ENCODE assay signal across 8 mouse cellular contexts in genomic region chr14:40979002-40979401, GRCm38 (mm10). TPM values are rescaled to one million over a fixed set of nuclear protein-coding genes. Genes with fewer than 3 reads are reported as not detected.
DNase-seq lines count a peak whose midpoint lies in the region; ATAC-seq and TF ChIP-seq lines count a peak whose summit lies in the region.

No protein-coding gene starts in this region.

- H3K79me2 ChIP-seq in liver, adult 2 months (ENCODE audit: control insufficient read depth, insufficient read depth, low read length): no peaks in the 10 kb centered on the region

- no peak overlapping the region for H3K27ac ChIP-seq in forebrain, embryonic 13.5 days
- H3K27ac ChIP-seq in forebrain, embryonic 12.5 days: no peak overlapping the region
- H3K27ac ChIP-seq in hindbrain, embryonic 13.5 days: no peak overlapping the region
- H3K27ac ChIP-seq in liver, adult 2 months (replicated peaks; ENCODE audit: insufficient read depth, low read depth, low read length): no peak overlapping the region

- WGBS in forebrain, embryonic 13.5 days: 46% methylated on average over 4 of the region's 4 CpGs
- WGBS in forebrain, embryonic 12.5 days: 46% methylated on average over 4 of the region's 4 CpGs
- WGBS in hindbrain, embryonic 13.5 days: 50% methylated on average over 4 of the region's 4 CpGs
- WGBS in liver, adult 2 months: 42% methylated on average over 4 of the region's 4 CpGs

- TF ChIP-seq POLR2A in liver, adult 2 months (IDR thresholded peaks at IDR 0.05; ENCODE audit: extremely low read depth, insufficient read depth, low read length): no peak

- H3K4me2 ChIP-seq in forebrain, embryonic 13.5 days: no peak overlapping the region
- H3K4me2 ChIP-seq in forebrain, embryonic 12.5 days: no peak overlapping the region
- H3K4me2 ChIP-seq in hindbrain, embryonic 13.5 days: no peak overlapping the region

- DNase-seq in B cell, adult 2 months: peak; percentile 69 to 70
- peak; percentile 28 to 33 for DNase-seq in cerebellum, postnatal 36 days
- DNase-seq in liver, adult 2 months (ENCODE audit: extremely low read depth, low read depth, low spot score): peak; percentile 67
- no peak for DNase-seq in frontal cortex, postnatal 25 days (ENCODE audit: low spot score in 2 of 2)

- no peaks in the 10 kb centered on the region for H3K27me3 ChIP-seq in forebrain, embryonic 13.5 days
- H3K27me3 ChIP-seq in forebrain, embryonic 12.5 days: no peaks in the 10 kb centered on the region
- no peaks in the 10 kb centered on the region for H3K27me3 ChIP-seq in hindbrain, embryonic 13.5 days
- no peaks in the 10 kb centered on the region for H3K27me3 ChIP-seq in liver, adult 2 months (ENCODE audit: control insufficient read depth, insufficient read depth, low read length)

- TF ChIP-seq CTCF in liver, adult 2 months (IDR thresholded peaks at IDR 0.05; ENCODE audit: low read depth, low read length): peak; percentile 64

- H3K9me3 ChIP-seq in forebrain, embryonic 13.5 days (replicated peaks): no peaks in the 10 kb centered on the region
- H3K9me3 ChIP-seq in forebrain, embryonic 12.5 days: no peaks in the 10 kb centered on the region
- no peaks in the 10 kb centered on the region for H3K9me3 ChIP-seq in hindbrain, embryonic 13.5 days

- no peaks in the 10 kb centered on the region for H3K36me3 ChIP-seq in forebrain, embryonic 13.5 days (ENCODE audit: poor library complexity, severe bottlenecking)
- H3K36me3 ChIP-seq in forebrain, embryonic 12.5 days (replicated peaks): no peaks in the 10 kb centered on the region
- H3K36me3 ChIP-seq in hindbrain, embryonic 13.5 days: no peaks in the 10 kb centered on the region
- H3K36me3 ChIP-seq in liver, adult 2 months (ENCODE audit: control insufficient read depth, insufficient read depth, low read length): no peaks in the 10 kb centered on the region

- no peak overlapping the region for H3K4me3 ChIP-seq in forebrain, embryonic 13.5 days
- no peak overlapping the region for H3K4me3 ChIP-seq in forebrain, embryonic 12.5 days (replicated peaks)
- no peak overlapping the region for H3K4me3 ChIP-seq in hindbrain, embryonic 13.5 days
- H3K4me3 ChIP-seq in liver, adult 2 months (ENCODE audit: insufficient read depth, low read depth, low read length): no peak overlapping the region

- H3K4me1 ChIP-seq in forebrain, embryonic 13.5 days: no peaks in the 10 kb centered on the region
- no peaks in the 10 kb centered on the region for H3K4me1 ChIP-seq in forebrain, embryonic 12.5 days
- no peaks in the 10 kb centered on the region for H3K4me1 ChIP-seq in hindbrain, embryonic 13.5 days (replicated peaks)
- no peaks in the 10 kb centered on the region for H3K4me1 ChIP-seq in liver, adult 2 months (ENCODE audit: control insufficient read depth, insufficient read depth, low read length)

- peak; percentile 58; the same call in 1 of the 2 replicates for ATAC-seq in forebrain, embryonic 13.5 days
- ATAC-seq in forebrain, embryonic 12.5 days (ENCODE audit: low FRiP score): no peak; the same call in 1 of the 2 replicates
- ATAC-seq in hindbrain, embryonic 13.5 days (ENCODE audit: low FRiP score): peak; percentile 71
- ATAC-seq in monocyte, adult 5-6 weeks (replicated peaks; ENCODE audit: insufficient number of reproducible peaks, low FRiP score, low TSS enrichment, poor library complexity, severe bottlenecking): peak; percentile 72

- H3K9ac ChIP-seq in forebrain, embryonic 13.5 days: no peak overlapping the region
- H3K9ac ChIP-seq in forebrain, embryonic 12.5 days: no peak overlapping the region
- H3K9ac ChIP-seq in hindbrain, embryonic 13.5 days: no peak overlapping the region
- no peak overlapping the region for H3K9ac ChIP-seq in liver, adult 2 months (ENCODE audit: low read depth, low read length)

RNA-seq across cellular contexts. Expression of gene Tspan14, which starts 12.4 kb away (rescaled TPM):
- polyA plus RNA-seq in forebrain, embryonic 13.5 days (2015; fragmentation: Nextera tagmentation; extraction: Ambion mirVana): 84.1 and 88.2 TPM in 2 replicates
- polyA plus RNA-seq in forebrain, embryonic 12.5 days (2016; fragmentation: Nextera tagmentation; extraction: Ambion mirVana): 82.6 and 90.6 TPM in 2 replicates
- 76.4 and 77.0 TPM in 2 replicates for polyA plus RNA-seq in hindbrain, embryonic 13.5 days (2015; fragmentation: Nextera tagmentation; extraction: Ambion mirVana)
- total RNA-seq in liver, adult 2 months (2014; rRNA removed): 13.3 and 15.4 TPM in 2 replicates
- polyA plus RNA-seq in liver, adult 2 months (2012; rRNA removed): 28.5 and 30.4 TPM in 2 replicates
- total RNA-seq in monocyte, adult 5-6 weeks (2017): 52.3 to 82.1 TPM (median 68.3 TPM) in 3 replicates

RNA-seq across cellular contexts. Expression of gene Fam213a, which starts 34.6 kb away (rescaled TPM):
- polyA plus RNA-seq in forebrain, embryonic 13.5 days (2015; fragmentation: Nextera tagmentation; extraction: Ambion mirVana): 49.7 and 57.8 TPM in 2 replicates
- 50.5 and 54.0 TPM in 2 replicates for polyA plus RNA-seq in forebrain, embryonic 12.5 days (2016; fragmentation: Nextera tagmentation; extraction: Ambion mirVana)
- polyA plus RNA-seq in hindbrain, embryonic 13.5 days (2015; fragmentation: Nextera tagmentation; extraction: Ambion mirVana): 78.5 and 81.6 TPM in 2 replicates
- 63.2 and 66.3 TPM in 2 replicates for total RNA-seq in liver, adult 2 months (2014; rRNA removed)
- 25.5 and 42.2 TPM in 2 replicates for polyA plus RNA-seq in liver, adult 2 months (2012; rRNA removed)
- total RNA-seq in monocyte, adult 5-6 weeks (2017): 21.0 to 81.0 TPM (median 74.2 TPM) in 3 replicates

Comparison
In these comparisons a context has a peak if more than half of its experiments do, and no peak if none do; other contexts are left out.
1. DNase-seq: peak in B cell, adult 2 months (2 of 2), cerebellum, postnatal 36 days (2 of 2) and liver, adult 2 months (single experiment); none in frontal cortex, postnatal 25 days (0 of 2).